Mouse (Mus musculus): ENCODE data around the gene Ndufc1.
"Not testable (repeated sequence)": the region's sequence is repeated elsewhere in the genome, so short reads cannot be mapped to it uniquely, and the experiment has no call there.

The Ndufc1 gene

GRCm38 (mm10) chr3:51396219-51397068 lies 12.3 kb downstream of the Ndufc1 start, which contains the start of gene Mgarp:
Mgarp (minus strand) TSS chr3:51396738.
- DNase-seq (ENCODE audit: low spot score) = no peak

GRCm38 (mm10) chr3:51395461-51396145 lies 13.2 kb downstream of the Ndufc1 start:
- DNase-seq (ENCODE audit: low spot score) = no peak

GRCm38 (mm10) chr3:51394881-51395280 lies 13.9 kb downstream of the Ndufc1 start:
- DNase-seq (ENCODE audit: low spot score) = no peak

GRCm38 (mm10) chr3:51393651-51394050 lies 15.1 kb downstream of the Ndufc1 start:
- DNase-seq (ENCODE audit: low spot score) = no peak

- not testable (repeated sequence) for DNase-seq (ENCODE audit: low spot score)
These were observed 15.8 kb downstream of the Ndufc1 start for GRCm38 (mm10) chr3:51393018-51393417.

- DNase-seq (ENCODE audit: low spot score) = no peak
These were observed 17.2 kb downstream of the Ndufc1 start for GRCm38 (mm10) chr3:51391591-51391990.

GRCm38 (mm10) chr3:51391095-51391494 lies 17.7 kb downstream of the Ndufc1 start:
- no peak for DNase-seq (ENCODE audit: low spot score)

- DNase-seq (ENCODE audit: low spot score) = no peak
These were observed 19.9 kb downstream of the Ndufc1 start for GRCm38 (mm10) chr3:51388904-51389303.

GRCm38 (mm10) chr3:51387868-51388381 lies 20.9 kb downstream of the Ndufc1 start:
- DNase-seq (ENCODE audit: low spot score) = no peak

- DNase-seq (ENCODE audit: low spot score) = no peak
These were observed 21.7 kb downstream of the Ndufc1 start for GRCm38 (mm10) chr3:51387134-51387451.

- no peak for DNase-seq (ENCODE audit: low spot score)
These were observed 22.2 kb downstream of the Ndufc1 start for GRCm38 (mm10) chr3:51386441-51387133.

- no peak for DNase-seq (ENCODE audit: low spot score)
These were observed 25.4 kb downstream of the Ndufc1 start for GRCm38 (mm10) chr3:51383409-51383808.

- no peak for DNase-seq (ENCODE audit: low spot score)
These were observed 28.2 kb downstream of the Ndufc1 start for GRCm38 (mm10) chr3:51380660-51381014.

GRCm38 (mm10) chr3:51379786-51380659 lies 28.8 kb downstream of the Ndufc1 start:
- peak; percentile 29 for DNase-seq (ENCODE audit: low spot score)

- DNase-seq (ENCODE audit: low spot score) = no peak
These were observed 30.2 kb downstream of the Ndufc1 start for GRCm38 (mm10) chr3:51378665-51378946.

GRCm38 (mm10) chr3:51377878-51378664 lies 30.7 kb downstream of the Ndufc1 start:
- DNase-seq (ENCODE audit: low spot score) = peak; percentile 63

- no peak for DNase-seq (ENCODE audit: low spot score)
These were observed 33.2 kb downstream of the Ndufc1 start for GRCm38 (mm10) chr3:51375307-51376265.

GRCm38 (mm10) chr3:51373544-51373943 lies 35.2 kb downstream of the Ndufc1 start:
- DNase-seq (ENCODE audit: low spot score) = no peak

- DNase-seq (ENCODE audit: low spot score) = no peak
These were observed 35.9 kb downstream of the Ndufc1 start for GRCm38 (mm10) chr3:51372883-51373282.

GRCm38 (mm10) chr3:51371826-51372225 lies 37.0 kb downstream of the Ndufc1 start:
- no peak for DNase-seq (ENCODE audit: low spot score)

All from adipocyte (in vitro differentiated cells).